Mouse (Mus musculus) yolk sac, embryonic 10.5 days (tissue): Measurements from ENCODE around the gene Rnf13.
A peak's percentile ranks its signal among the peaks of the same experiment; 100 is the strongest.

Experiments
- DNase-seq: peaks from one replicate; pipeline ENCODE4 v3.0.0-alpha.2; 2017; ENCODE audit warnings: low spot score

The Rnf13 gene

GRCm38 (mm10) chr3:57735511-57736370, at the start of gene Rnf13:
Gene Rnf13, plus strand, starts transcription at chr3:57736062.
- peak; percentile 97 for DNase-seq

GRCm38 (mm10) chr3:57691772-57692171, 44.1 kb upstream of the Rnf13 start:
- DNase-seq: no peak

GRCm38 (mm10) chr3:57692719-57693118, 43.1 kb upstream of the Rnf13 start, which contains the start of gene Ankub1:
Gene Ankub1, minus strand, starts transcription at chr3:57692799.
- no peak for DNase-seq

- no peak for DNase-seq
Observed at GRCm38 (mm10) chr3:57696249-57696648, 39.6 kb upstream of the Rnf13 start.

- peak; percentile 15 for DNase-seq
Observed at GRCm38 (mm10) chr3:57696779-57697178, 39.1 kb upstream of the Rnf13 start.

- DNase-seq: no peak
Observed at GRCm38 (mm10) chr3:57714151-57714550, 21.7 kb upstream of the Rnf13 start.

GRCm38 (mm10) chr3:57732206-57732915, 3.5 kb upstream of the Rnf13 start:
- no peak for DNase-seq

- DNase-seq: peak; percentile 4
Observed at GRCm38 (mm10) chr3:57736419-57737095, 695 bp downstream of the Rnf13 start.

- DNase-seq: no peak
Observed at GRCm38 (mm10) chr3:57739830-57740229, 4.0 kb downstream of the Rnf13 start.

GRCm38 (mm10) chr3:57748576-57749267, 12.9 kb downstream of the Rnf13 start:
- DNase-seq: no peak

GRCm38 (mm10) chr3:57776915-57777314, 41.1 kb downstream of the Rnf13 start:
- no peak for DNase-seq

GRCm38 (mm10) chr3:57788472-57788871, 52.6 kb downstream of the Rnf13 start:
- DNase-seq: no peak

GRCm38 (mm10) chr3:57789005-57789962, 53.4 kb downstream of the Rnf13 start:
- DNase-seq: no peak

GRCm38 (mm10) chr3:57791104-57791503, 55.2 kb downstream of the Rnf13 start:
- DNase-seq: no peak

GRCm38 (mm10) chr3:57795071-57795470, 59.2 kb downstream of the Rnf13 start:
- DNase-seq: peak; percentile 2

GRCm38 (mm10) chr3:57815447-57815846, 79.6 kb downstream of the Rnf13 start:
- peak; percentile 5 for DNase-seq

- DNase-seq: no peak
Observed at GRCm38 (mm10) chr3:57825866-57826265, 90.0 kb downstream of the Rnf13 start.

- DNase-seq: no peak
Observed at GRCm38 (mm10) chr3:57833585-57833984, 97.7 kb downstream of the Rnf13 start.

- DNase-seq: no peak
Observed at GRCm38 (mm10) chr3:57836911-57837310, 101.0 kb downstream of the Rnf13 start.

- no peak for DNase-seq
Observed at GRCm38 (mm10) chr3:57843775-57844174, 107.9 kb downstream of the Rnf13 start.
